Mouse (Mus musculus) myocyte (in vitro differentiated cells): ENCODE data around the gene Ltf.

ENCODE experiments used
- CEBPB ChIP-seq: IDR thresholded peaks from 2 replicates; pipeline ENCODE4 v1.6.1; 2011; ENCODE audit warnings: mild to moderate bottlenecking, moderate library complexity; ENCODE audit not compliant: poor library complexity, insufficient read depth, severe bottlenecking
- E2F4 ChIP-seq: IDR thresholded peaks from one replicate; pipeline ENCODE4 v1.6.1; 2011; ENCODE audit warnings: mild to moderate bottlenecking, control low read depth, moderate library complexity; ENCODE audit not compliant: insufficient read depth
- MAX ChIP-seq: IDR thresholded peaks from one replicate; pipeline ENCODE4 v1.6.1; 2011; ENCODE audit warnings: low read depth, mild to moderate bottlenecking, control low read depth
- MYOD1 ChIP-seq, 3 experiments: IDR thresholded peaks; one replicate each; pipeline ENCODE4 v1.6.1; 2011; ENCODE audit warnings: control low read depth in 2 of 3, low read depth in 2 of 3, mild to moderate bottlenecking in 2 of 3, moderate library complexity in 1 of 3; ENCODE audit not compliant: insufficient read length in 2 of 3, control insufficient read depth in 1 of 3
- MYOG ChIP-seq, 3 experiments: IDR thresholded peaks; one replicate each; pipeline ENCODE4 v1.6.1; 2011; ENCODE audit warnings: control low read depth in 2 of 3, low read depth in 2 of 3, mild to moderate bottlenecking in 2 of 3; ENCODE audit not compliant: insufficient read length in 2 of 3, control insufficient read depth in 1 of 3, insufficient read depth in 1 of 3
- POLR2A ChIP-seq: IDR thresholded peaks from one replicate; pipeline ENCODE4 v1.6.1; 2011; ENCODE audit warnings: low read depth, mild to moderate bottlenecking, control low read depth, moderate library complexity; ENCODE audit not compliant: insufficient read length
- POLR2AphosphoS2 ChIP-seq: IDR thresholded peaks from one replicate; pipeline ENCODE4 v1.6.1; 2011; ENCODE audit warnings: low read depth, control low read depth; ENCODE audit not compliant: insufficient read length
- SRF ChIP-seq: IDR thresholded peaks from one replicate; pipeline ENCODE4 v1.6.1; 2011; ENCODE audit warnings: low read depth; ENCODE audit not compliant: control insufficient read depth, insufficient read length
- TCF12 ChIP-seq: IDR thresholded peaks from one replicate; pipeline ENCODE4 v1.6.1; 2011; ENCODE audit warnings: mild to moderate bottlenecking, control low read depth; ENCODE audit not compliant: poor library complexity, insufficient read depth, severe bottlenecking
- USF1 ChIP-seq: IDR thresholded peaks from one replicate; pipeline ENCODE4 v1.6.1; 2011; ENCODE audit warnings: low read depth, mild to moderate bottlenecking, control low read depth, moderate library complexity

- TF ChIP-seq POLR2AphosphoS2 (no peak), POLR2A (no peak), USF1 (no peak), TCF12 (no peak), MYOD1 (IDR thresholded peaks at IDR 0.05; ENCODE audit: control insufficient read depth in 1 of 3, insufficient read length in 2 of 3, low read depth in 2 of 3) (no peak), E2F4 (no peak), SRF (no peak), MYOG (IDR thresholded peaks at IDR 0.05; ENCODE audit: control insufficient read depth in 1 of 3, insufficient read depth in 1 of 3, insufficient read length in 2 of 3, low read depth in 2 of 3) (no peak), MAX (no peak), CEBPB (no peak)
Observed at GRCm38 (mm10) chr9:111062840-111063239, 43.8 kb downstream of the Ltf start.
